Mouse (Mus musculus) lung, postnatal 0 days (tissue): ENCODE data around the gene Sel1l. TPM values are rescaled to one million over a fixed set of nuclear protein-coding genes. Genes with fewer than 3 reads are reported as not detected.

ENCODE experiments used
- ATAC-seq: fragments of 200-750 bp; cut with Nextera tagmentation; 2 replicates; pipeline ENCODE4 v1.8.0; 2017; ENCODE audit warnings: moderate library complexity
- DNase-seq: peaks from one replicate; pipeline ENCODE4 v3.0.0-alpha.2; 2016; ENCODE audit warnings: low spot score
- H3K27ac ChIP-seq: fragments of 300-500 bp; sonication (generic); 2 replicates; pipeline ENCODE4 v1.5.1; 2014; ENCODE audit warnings: antibody characterized with exemption, mild to moderate bottlenecking, low read length, mixed read lengths
- H3K27me3 ChIP-seq: fragments of 300-500 bp; sonication (generic); replicated peaks from 2 replicates; pipeline ENCODE4 v1.6.1; 2014; ENCODE audit warnings: low read length, mixed read lengths; ENCODE audit not compliant: insufficient read depth
- H3K36me3 ChIP-seq: fragments of 300-500 bp; sonication (generic); 2 replicates; pipeline ENCODE4 v1.6.1; 2014; ENCODE audit warnings: low read length, mixed read lengths; ENCODE audit not compliant: insufficient read depth
- H3K4me1 ChIP-seq: fragments of 300-500 bp; sonication (generic); 2 replicates; pipeline ENCODE4 v1.6.1; 2014; ENCODE audit warnings: antibody characterized with exemption, low read depth, low read length, mixed read lengths; ENCODE audit not compliant: insufficient read depth
- H3K4me2 ChIP-seq: fragments of 300-500 bp; sonication (generic); replicated peaks from 2 replicates; pipeline ENCODE4 v1.6.1; 2014; ENCODE audit warnings: low read depth, mild to moderate bottlenecking, low read length, moderate library complexity, mixed read lengths
- H3K4me3 ChIP-seq: fragments of 300-500 bp; sonication (generic); 2 replicates; pipeline ENCODE4 v1.5.1; 2014; ENCODE audit warnings: low read depth, low read length
- H3K9ac ChIP-seq: fragments of 300-500 bp; sonication (generic); replicated peaks from 2 replicates; pipeline ENCODE4 v1.6.1; 2014; ENCODE audit warnings: low read depth, mild to moderate bottlenecking
- H3K9me3 ChIP-seq: fragments of 300-500 bp; sonication (generic); 2 replicates; pipeline ENCODE4 v1.6.1; 2016; ENCODE audit warnings: low read length, mixed read lengths
- CTCF ChIP-seq: IDR thresholded peaks from 2 replicates; pipeline ENCODE4 v1.5.1; 2016; ENCODE audit warnings: antibody characterized with exemption, mild to moderate bottlenecking
- EP300 ChIP-seq: IDR thresholded peaks from 2 replicates; pipeline ENCODE4 v1.6.1; 2016; ENCODE audit warnings: antibody characterized with exemption, mild to moderate bottlenecking, control low read depth
- WGBS: fragments of 180-500 bp; shearing (Covaris S2); extraction: QIAGEN DNeasy Blood & Tissue Kit; methylation state at CpG from one replicate; pipeline ENCODE4 v1.1.7; 2014; 5-methylcytosine and 5-hydroxymethylcytosine counted together
- polyA plus RNA-seq: library from polyadenylated mRNA; unstranded; fragments of >200 nt; fragmentation: Nextera tagmentation; extraction: Ambion mirVana; gene quantifications from 2 replicates; pipeline ENCODE4 v1.2.1, GENCODE M21; 2015

Gene Sel1l
- polyA plus RNA-seq, 1 experiment from 2014 or later: 102 TPM

DNA sequence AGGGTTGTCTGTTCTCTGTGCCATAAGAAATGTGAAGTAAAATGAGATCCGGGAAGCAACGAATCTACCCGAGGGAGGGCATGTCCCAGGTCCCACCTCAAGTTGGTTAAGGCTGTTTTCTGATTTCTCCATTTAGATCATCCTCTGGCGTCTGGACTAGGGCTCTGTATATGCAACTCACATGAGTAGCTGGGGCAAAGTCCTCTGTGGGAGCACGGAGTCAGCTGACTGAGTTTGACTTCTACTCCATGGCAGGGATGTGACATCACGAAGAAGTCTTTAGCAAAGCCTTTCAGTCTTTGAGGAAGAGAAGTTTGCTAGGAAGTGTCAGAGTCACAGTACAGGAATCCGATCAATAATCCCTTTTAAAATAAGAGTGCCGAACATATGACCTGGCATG, 40.0 kb downstream of the Sel1l start:
- H3K4me2 ChIP-seq: no peak overlapping the region
- no peak for ATAC-seq
- H3K27ac ChIP-seq: no peak overlapping the region
- H3K4me1 ChIP-seq: no peaks in the 10 kb centered on the region
- DNase-seq: no peak
- 91% methylated on average over 8 of the region's 8 CpGs for WGBS
- no peak overlapping the region for H3K4me3 ChIP-seq
- no peaks in the 10 kb centered on the region for H3K9me3 ChIP-seq
- TF ChIP-seq EP300: no peak
- H3K9ac ChIP-seq: no peak overlapping the region
- H3K27me3 ChIP-seq: no peaks in the 10 kb centered on the region
- H3K36me3 ChIP-seq: peaks cover 36% of the 10 kb centered on the region

DNA sequence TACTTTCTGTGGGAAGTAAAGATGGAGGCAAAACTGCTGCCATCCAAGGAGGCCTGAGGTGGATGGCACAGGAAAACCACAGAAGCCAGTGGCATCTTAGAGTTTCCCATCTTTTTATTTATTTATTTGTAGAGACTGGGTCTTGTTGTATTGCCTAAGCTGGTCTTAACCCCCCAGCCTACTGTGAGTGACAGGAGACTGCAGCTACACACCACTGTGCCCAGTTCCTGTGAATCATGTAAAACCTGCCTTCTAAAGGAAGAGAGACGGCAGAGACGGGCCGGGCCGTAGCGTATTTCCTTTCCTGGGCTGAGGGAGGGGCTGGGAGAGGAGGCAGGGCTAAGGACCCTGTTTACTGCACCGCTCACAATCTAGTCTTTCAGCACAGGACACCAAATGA, 41.2 kb downstream of the Sel1l start:
- no peak for TF ChIP-seq CTCF
- no peak for TF ChIP-seq EP300
- Histone ChIP-seq H3K36me3 (peaks cover 30% of the 10 kb centered on the region), H3K4me3 (no peak overlapping the region), H3K27ac (no peak overlapping the region), H3K4me1 (no peaks in the 10 kb centered on the region), H3K4me2 (no peak overlapping the region), H3K27me3 (no peaks in the 10 kb centered on the region), H3K9me3 (no peaks in the 10 kb centered on the region), H3K9ac (no peak overlapping the region)
- no peak for DNase-seq
- WGBS: 64% methylated on average over 6 of the region's 6 CpGs
- ATAC-seq: no peak

DNA sequence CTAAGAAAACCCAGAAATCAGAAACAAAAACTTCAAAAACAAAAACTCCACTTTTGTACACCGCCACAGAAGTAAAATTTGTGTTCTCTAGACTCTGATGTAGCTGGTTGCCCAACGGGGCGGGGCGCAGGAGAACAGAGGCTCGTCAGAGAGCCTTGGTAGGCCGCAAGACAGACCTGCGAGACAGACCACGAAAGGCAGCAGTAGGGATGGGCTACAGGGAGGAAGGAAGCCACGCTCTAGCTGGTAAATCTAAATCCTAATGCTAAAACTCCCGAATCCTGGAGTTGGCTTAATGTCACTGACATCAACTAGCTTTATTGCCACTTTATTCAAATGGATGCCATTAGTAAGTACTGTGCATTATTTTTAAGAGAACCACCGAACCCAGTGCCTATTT, 41.9 kb downstream of the Sel1l start:
- H3K36me3 ChIP-seq: peaks cover 30% of the 10 kb centered on the region
- TF ChIP-seq CTCF (no peak), EP300 (no peak)
- no peaks in the 10 kb centered on the region for H3K9me3 ChIP-seq
- 86% methylated on average over 11 of the region's 11 CpGs for WGBS
- no peak overlapping the region for H3K27ac ChIP-seq
- no peaks in the 10 kb centered on the region for H3K4me1 ChIP-seq
- H3K4me3 ChIP-seq: no peak overlapping the region
- DNase-seq (no peak), ATAC-seq (no peak)
- H3K4me2 ChIP-seq: no peak overlapping the region
- H3K9ac ChIP-seq: no peak overlapping the region
- no peaks in the 10 kb centered on the region for H3K27me3 ChIP-seq

DNA sequence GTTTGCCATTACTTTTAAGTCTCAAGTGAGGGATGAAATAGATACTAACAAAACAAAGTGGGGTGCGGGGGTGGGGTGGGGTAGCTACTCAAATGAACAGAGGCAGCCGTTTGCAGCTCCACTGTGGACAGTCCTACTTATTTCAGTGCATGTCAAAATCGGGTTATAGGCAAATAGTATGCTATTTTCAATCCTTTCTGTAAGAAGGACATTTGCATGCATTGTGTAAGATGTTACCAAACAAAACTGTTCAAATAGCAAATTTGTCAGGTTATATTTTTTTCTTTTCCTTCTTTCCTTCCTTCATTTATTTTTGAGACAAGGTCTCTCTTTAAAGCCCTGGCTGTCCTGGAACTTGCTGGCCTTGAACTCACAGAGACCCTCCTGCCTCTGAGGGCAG, 44.7 kb downstream of the Sel1l start:
- Histone ChIP-seq H3K9me3 (no peaks in the 10 kb centered on the region), H3K4me3 (no peak overlapping the region), H3K9ac (no peak overlapping the region), H3K4me1 (no peaks in the 10 kb centered on the region), H3K27ac (no peak overlapping the region), H3K4me2 (no peak overlapping the region), H3K27me3 (no peaks in the 10 kb centered on the region), H3K36me3 (peaks cover 14% of the 10 kb centered on the region; the same call in 1 of the 2 replicates)
- no peak for ATAC-seq
- no peak for DNase-seq
- TF ChIP-seq EP300: no peak
- TF ChIP-seq CTCF: no peak
- 79% methylated on average over 3 of the region's 3 CpGs for WGBS

DNA sequence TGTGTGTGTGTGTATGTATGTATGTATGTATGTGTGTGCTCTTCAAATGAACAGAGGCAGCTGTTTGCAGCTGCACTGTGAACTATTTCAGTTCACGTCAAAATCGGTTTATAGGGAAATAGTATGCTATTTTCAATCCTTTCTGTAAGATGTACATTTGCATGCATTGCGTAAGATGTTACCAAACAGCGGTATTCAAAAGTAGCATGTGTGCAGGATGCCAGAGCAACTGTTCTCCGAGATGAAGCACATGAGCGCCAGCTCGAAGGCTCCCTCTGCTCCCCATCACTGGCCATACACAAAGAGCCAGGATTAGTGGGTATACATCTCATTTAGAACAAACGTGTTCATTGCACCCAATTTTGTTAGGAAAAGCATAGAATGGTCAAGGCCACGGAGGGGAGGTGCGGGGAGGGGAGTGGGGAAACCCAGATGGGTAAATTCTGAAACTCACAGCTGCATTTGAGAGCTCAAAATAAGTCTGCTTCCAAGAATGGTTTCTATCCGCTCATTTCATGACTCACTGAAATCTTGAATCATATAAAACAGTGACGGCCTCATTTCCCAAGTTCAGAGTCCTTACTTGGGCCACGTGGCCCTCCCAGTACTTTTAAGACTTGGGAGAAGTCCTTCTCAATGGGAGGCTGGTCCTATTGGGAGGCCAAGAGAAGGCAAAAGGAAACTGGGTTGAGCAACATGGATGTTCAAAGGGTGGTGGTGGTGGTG, 45.6 kb downstream of the Sel1l start:
- H3K4me2 ChIP-seq: no peak overlapping the region
- H3K36me3 ChIP-seq: peaks cover 6% of the 10 kb centered on the region; the same call in 1 of the 2 replicates
- H3K9ac ChIP-seq: no peak overlapping the region
- no peak overlapping the region for H3K4me3 ChIP-seq
- H3K27me3 ChIP-seq: no peaks in the 10 kb centered on the region
- no peaks in the 10 kb centered on the region for H3K4me1 ChIP-seq
- WGBS: 74% methylated on average over 13 of the region's 13 CpGs
- TF ChIP-seq EP300 (no peak), CTCF (no peak)
- ATAC-seq (no peak), DNase-seq (peak; percentile 21)
- no peak overlapping the region for H3K27ac ChIP-seq
- no peaks in the 10 kb centered on the region for H3K9me3 ChIP-seq

DNA sequence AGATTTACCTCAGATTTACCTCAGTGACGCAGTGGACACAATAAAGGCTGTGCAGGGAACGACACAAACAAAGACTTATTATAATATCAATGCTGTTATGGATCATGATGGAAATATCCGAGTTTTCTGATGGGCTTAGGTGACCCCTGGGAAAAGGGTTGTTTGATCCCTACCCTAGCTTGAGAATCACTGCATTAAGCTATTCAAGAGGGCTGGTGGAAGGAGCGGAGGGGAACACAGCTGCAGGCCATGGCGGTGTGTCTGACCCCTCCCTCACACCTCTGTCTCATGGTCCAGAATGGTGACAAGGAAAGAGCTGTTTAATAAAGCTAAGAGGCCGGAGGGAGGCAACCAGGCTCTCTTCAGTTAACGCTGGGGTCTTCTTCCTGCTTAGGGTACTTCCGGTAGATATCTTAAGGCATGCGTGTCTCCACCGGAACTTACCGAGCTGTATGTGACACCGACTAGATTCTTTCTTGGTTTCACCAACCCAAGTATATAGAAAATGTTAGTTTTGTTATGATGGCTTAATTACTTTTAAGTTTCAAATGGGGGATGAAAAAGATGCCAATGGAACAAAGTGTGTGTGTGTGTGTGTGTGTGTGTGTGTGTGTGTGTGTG, 46.3 kb downstream of the Sel1l start:
- no peaks in the 10 kb centered on the region for H3K4me1 ChIP-seq
- no peak overlapping the region for H3K4me2 ChIP-seq
- no peaks in the 10 kb centered on the region for H3K36me3 ChIP-seq
- no peak overlapping the region for H3K4me3 ChIP-seq
- DNase-seq (no peak), ATAC-seq (no peak)
- H3K27ac ChIP-seq: no peak overlapping the region
- no peaks in the 10 kb centered on the region for H3K9me3 ChIP-seq
- 83% methylated on average over 12 of the region's 12 CpGs for WGBS
- H3K27me3 ChIP-seq: no peaks in the 10 kb centered on the region
- H3K9ac ChIP-seq: no peak overlapping the region
- TF ChIP-seq EP300 (no peak), CTCF (no peak)
